Mouse (Mus musculus) lung, adult 2 months (tissue): Measurements from ENCODE around the gene Thrb. TPM values are rescaled to one million over a fixed set of nuclear protein-coding genes. Genes with fewer than 3 reads are reported as not detected.

ENCODE experiments used
- DNase-seq: peaks from one replicate; pipeline ENCODE4 v3.0.0; 2022
- H3K4me1 ChIP-seq: fragments of 200-500 bp; 2 replicates; pipeline ENCODE4 v1.6.1; 2011; ENCODE audit warnings: low read length; ENCODE audit not compliant: control insufficient read depth, insufficient read depth
- H3K4me3 ChIP-seq: fragments of 200-500 bp; replicated peaks from 2 replicates; pipeline ENCODE3; 2011; ENCODE audit warnings: low read depth, mild to moderate bottlenecking, control low read depth, low read length; ENCODE audit errors: extremely low read depth
- CTCF ChIP-seq: fragments of 200-500 bp; IDR thresholded peaks from 2 replicates; pipeline ENCODE4 v1.5.1; 2011; ENCODE audit warnings: mild to moderate bottlenecking, low read length, control low read depth; ENCODE audit not compliant: insufficient read depth
- POLR2A ChIP-seq: fragments of 200-500 bp; IDR thresholded peaks from 2 replicates; pipeline ENCODE4 v1.6.1; 2011; ENCODE audit warnings: low read depth, mild to moderate bottlenecking, control low read depth, low read length, borderline replicate concordance; ENCODE audit errors: extremely low read depth
- WGBS: fragments of 180-500 bp; shearing (Covaris S2); methylation state at CpG from one replicate; pipeline ENCODE4 v1.1.7; 2018; 5-methylcytosine and 5-hydroxymethylcytosine counted together
- polyA plus RNA-seq: library from polyadenylated mRNA; depleted of rRNA; stranded (reverse); fragments of >200 nt; gene quantifications from 2 replicates; pipeline ENCODE4 v1.2.3, GENCODE M21; 2012

Gene Thrb
- polyA plus RNA-seq, 1 experiment: 5.6 TPM

GRCm38 (mm10) chr14:17753429-17753828 lies 93.4 kb downstream of the Thrb start:
- DNase-seq: no peak
- WGBS: 82% methylated on average over 1 of the region's 1 CpGs
- H3K4me1 ChIP-seq: peaks cover 5% of the 10 kb centered on the region
- H3K4me3 ChIP-seq: no peak overlapping the region
- no peak for TF ChIP-seq POLR2A
- no peak for TF ChIP-seq CTCF

- Histone ChIP-seq H3K4me3 (no peak overlapping the region), H3K4me1 (peaks cover 5% of the 10 kb centered on the region)
- TF ChIP-seq CTCF (no peak), POLR2A (no peak)
- DNase-seq: no peak
Observed at GRCm38 (mm10) chr14:17756732-17757131, 96.7 kb downstream of the Thrb start.

GRCm38 (mm10) chr14:17767987-17768386 lies 107.9 kb downstream of the Thrb start:
- no peaks in the 10 kb centered on the region for H3K4me1 ChIP-seq
- DNase-seq: no peak
- WGBS: 61% methylated on average over 2 of the region's 2 CpGs
- no peak overlapping the region for H3K4me3 ChIP-seq
- TF ChIP-seq POLR2A: no peak
- no peak for TF ChIP-seq CTCF

DNA sequence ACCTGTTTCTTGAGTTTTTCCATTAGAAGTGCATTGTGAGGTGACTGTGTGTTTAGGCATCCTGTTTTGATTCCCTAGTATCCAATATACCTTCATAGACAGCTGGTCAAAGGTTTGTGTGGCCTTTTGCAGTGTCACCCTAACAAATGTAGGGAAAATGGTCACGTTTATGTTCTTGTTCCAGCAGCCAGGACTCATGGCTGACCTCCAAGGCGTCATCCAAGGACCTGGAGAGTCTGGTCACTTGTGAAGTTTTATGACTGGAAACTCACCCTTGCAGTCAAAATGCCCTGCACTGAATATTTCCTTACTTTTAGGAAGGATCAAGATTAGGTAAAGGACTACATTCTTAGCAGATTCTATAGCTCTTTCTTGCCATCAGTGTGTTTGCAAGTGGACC lies 114.3 kb downstream of the Thrb start:
- no peaks in the 10 kb centered on the region for H3K4me1 ChIP-seq
- TF ChIP-seq CTCF: no peak
- TF ChIP-seq POLR2A: no peak
- H3K4me3 ChIP-seq: no peak overlapping the region
- 65% methylated on average over 2 of the region's 2 CpGs for WGBS
- no peak for DNase-seq

DNA sequence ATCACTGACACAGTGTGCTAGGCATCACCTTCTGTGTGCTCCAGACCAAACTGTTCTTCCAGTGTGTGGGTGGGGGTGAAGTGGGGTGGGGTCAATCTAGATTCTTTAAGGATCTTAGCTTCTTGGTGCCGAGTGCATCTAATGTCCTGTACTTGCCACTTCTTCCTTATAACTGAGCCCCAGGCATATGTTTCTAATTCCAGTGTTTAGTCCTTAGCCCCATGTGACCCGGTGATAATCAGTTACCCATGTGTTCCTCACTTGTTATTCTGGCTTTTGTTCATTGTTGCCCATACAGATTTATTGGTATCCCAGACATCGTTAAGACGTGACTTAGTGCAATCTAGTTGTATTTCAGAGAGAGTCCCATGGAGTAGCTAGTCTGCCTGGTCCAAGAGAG lies 121.9 kb downstream of the Thrb start:
- DNase-seq: no peak
- no peak overlapping the region for H3K4me3 ChIP-seq
- TF ChIP-seq POLR2A: no peak
- TF ChIP-seq CTCF: no peak
- no peaks in the 10 kb centered on the region; the same call in none of the 2 replicates for H3K4me1 ChIP-seq
- WGBS: 84% methylated on average over 4 of the region's 4 CpGs

DNA sequence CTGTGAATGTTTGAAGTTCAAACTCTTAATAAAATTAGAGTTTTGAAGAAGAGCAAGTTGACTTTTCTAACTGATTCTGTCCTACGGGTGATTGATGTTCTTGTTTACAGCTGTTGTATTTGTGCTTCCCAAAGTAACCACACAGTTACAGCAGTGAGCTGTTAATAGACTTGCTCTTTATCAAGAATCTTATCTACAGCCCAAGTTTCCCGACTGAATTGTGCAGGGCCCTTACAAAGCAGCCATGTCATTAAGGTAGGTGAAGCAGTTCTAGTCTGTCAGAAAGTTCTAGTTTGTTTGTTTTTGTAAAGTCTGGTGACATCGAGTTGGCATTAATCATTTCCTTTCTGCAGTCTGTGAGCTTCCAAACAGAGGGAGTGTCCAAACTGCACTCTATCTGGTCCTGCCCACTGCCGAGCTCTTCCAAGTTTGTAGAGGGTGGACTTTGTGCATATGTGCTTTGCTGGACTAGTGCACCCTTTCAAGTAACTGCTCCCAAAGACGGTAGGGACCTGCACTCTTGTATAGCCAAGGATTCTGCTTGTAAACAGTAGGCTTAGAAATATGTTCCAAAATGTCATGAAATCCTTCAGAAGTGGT lies 124.2 kb downstream of the Thrb start:
- Histone ChIP-seq H3K4me1 (no peaks in the 10 kb centered on the region; the same call in none of the 2 replicates), H3K4me3 (no peak overlapping the region)
- DNase-seq: no peak
- WGBS: 9% methylated on average over 5 of the region's 5 CpGs
- TF ChIP-seq CTCF (no peak), POLR2A (no peak)

DNA sequence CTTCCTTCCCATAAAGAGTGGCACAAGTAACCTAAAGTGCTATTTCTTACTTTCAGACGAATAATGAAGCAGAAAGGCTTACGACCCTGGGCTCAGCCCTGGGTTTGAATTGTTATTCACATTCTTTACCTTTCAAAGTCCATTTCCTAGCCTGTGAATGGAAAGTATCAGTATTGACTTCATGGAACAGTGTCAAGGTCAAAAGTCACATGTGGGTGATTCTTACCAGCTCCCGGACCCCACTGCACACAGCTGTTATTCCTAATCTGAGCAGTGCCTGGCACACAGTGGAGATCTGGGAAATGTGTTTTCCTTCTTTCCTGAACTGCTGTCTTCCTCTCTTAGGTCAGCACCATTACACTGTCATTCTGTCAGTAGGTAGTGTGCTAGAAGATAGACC lies 125.3 kb downstream of the Thrb start:
- 46% methylated on average over 3 of the region's 3 CpGs for WGBS
- H3K4me3 ChIP-seq: no peak overlapping the region
- TF ChIP-seq POLR2A: no peak
- no peak for TF ChIP-seq CTCF
- DNase-seq: no peak
- H3K4me1 ChIP-seq: no peaks in the 10 kb centered on the region; the same call in none of the 2 replicates

GRCm38 (mm10) chr14:17786249-17786648 lies 126.2 kb downstream of the Thrb start:
- no peaks in the 10 kb centered on the region; the same call in none of the 2 replicates for H3K4me1 ChIP-seq
- no peak for DNase-seq
- no peak for TF ChIP-seq CTCF
- no peak for TF ChIP-seq POLR2A
- no peak overlapping the region for H3K4me3 ChIP-seq
- 38% methylated on average over 2 of the region's 2 CpGs for WGBS

- no peak overlapping the region for H3K4me3 ChIP-seq
- TF ChIP-seq CTCF: no peak
- no peak for TF ChIP-seq POLR2A
- 71% methylated on average over 3 of the region's 3 CpGs for WGBS
- H3K4me1 ChIP-seq: no peaks in the 10 kb centered on the region
- DNase-seq: no peak
Observed at GRCm38 (mm10) chr14:17803934-17804602, 144.0 kb downstream of the Thrb start.

GRCm38 (mm10) chr14:17811051-17811450 lies 151.0 kb downstream of the Thrb start:
- WGBS: 72% methylated on average over 4 of the region's 4 CpGs
- no peaks in the 10 kb centered on the region for H3K4me1 ChIP-seq
- TF ChIP-seq CTCF: no peak
- TF ChIP-seq POLR2A: no peak
- no peak for DNase-seq
- H3K4me3 ChIP-seq: no peak overlapping the region
